Comparison of ENCODE assay signal across 8 mouse cellular contexts in the genomic region with DNA sequence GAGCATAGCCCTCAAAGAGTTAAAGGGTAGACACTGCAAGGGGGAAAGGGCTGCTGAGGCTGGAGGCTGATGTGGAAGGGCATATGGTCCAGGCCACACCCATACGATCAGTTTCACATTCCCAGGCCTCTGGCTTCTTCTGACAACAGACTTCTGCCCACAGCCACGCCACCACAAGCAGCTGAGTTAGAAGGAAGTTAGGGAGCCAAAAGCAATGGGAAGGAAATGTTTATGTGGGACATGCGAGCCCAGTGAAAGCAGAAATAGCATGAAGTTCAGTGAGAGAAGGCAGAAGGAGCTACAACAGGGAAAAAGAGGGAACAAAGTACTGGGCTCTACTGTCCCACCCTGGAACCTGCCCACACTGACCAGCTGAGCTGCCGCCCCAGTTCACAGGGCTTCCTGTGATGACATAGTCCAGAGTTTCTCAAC.
DNase-seq lines count a peak whose midpoint lies in the region; ATAC-seq and TF ChIP-seq lines count a peak whose summit lies in the region.

No protein-coding gene starts in this region.

- H3K4me1 ChIP-seq in bone marrow, adult 2 months (ENCODE audit: control insufficient read depth, insufficient read depth, low read length), result peaks cover 8% of the 10 kb centered on the region
- 0 out of 2 replicates have a peak, but pooled peaks cover 5% of the 10 kb centered on the region for H3K4me1 ChIP-seq in intestine, embryonic 15.5 days (replicated peaks)

- intact Hi-C loops in gastrocnemius, postnatal 36 days (cut with DNase I), result no loop called here

- no peaks in the 10 kb centered on the region for H3K9me3 ChIP-seq in intestine, embryonic 15.5 days

- peak overlapping the region; percentile 52; the same call in 1 of the 2 replicates for H3K27ac ChIP-seq in bone marrow, adult 2 months (ENCODE audit: control insufficient read depth, insufficient read depth, low read depth, low read length, poor library complexity)
- no peak overlapping the region for H3K27ac ChIP-seq in intestine, embryonic 15.5 days

- peak; percentile 60; the same call in 1 of the 2 replicates for ATAC-seq in intestine, embryonic 15.5 days
- no peak for ATAC-seq in CD4-positive, CD25-positive, alpha-beta regulatory T cell, adult 4 months

- 12% methylated on average over 4 of the region's 4 CpGs for WGBS in bone marrow, adult 2 months
- 37% methylated on average over 4 of the region's 4 CpGs for WGBS in intestine, embryonic 15.5 days

- no peak overlapping the region for H3K4me3 ChIP-seq in bone marrow, adult 2 months (replicated peaks; ENCODE audit: control insufficient read depth, low read depth, low read length)
- no peak overlapping the region for H3K4me3 ChIP-seq in intestine, embryonic 15.5 days (replicated peaks)

- TF ChIP-seq CTCF in bone marrow, adult 2 months (IDR thresholded peaks at IDR 0.05; ENCODE audit: control insufficient read depth, insufficient read depth, low read length), result no peak

- no peak for TF ChIP-seq POLR2A in bone marrow, adult 2 months (IDR thresholded peaks at IDR 0.05; ENCODE audit: borderline replicate concordance, control insufficient read depth, low read depth, low read length)

- peak; percentile 23 for DNase-seq in gastrocnemius, adult 18-20 months (ENCODE audit: low spot score)
- DNase-seq in gastrocnemius, postnatal 36 days, result no peak
- peak; percentile 56 for DNase-seq in lung, postnatal 10 days
- no peak for DNase-seq in layer of hippocampus, postnatal 14 days (ENCODE audit: low spot score in 2 of 2)
- no peak for DNase-seq in adrenal gland, postnatal 14 days

- no peak overlapping the region for H3K4me2 ChIP-seq in intestine, embryonic 15.5 days (replicated peaks)

- no peaks in the 10 kb centered on the region for H3K27me3 ChIP-seq in intestine, embryonic 15.5 days (replicated peaks)

- H3K36me3 ChIP-seq in intestine, embryonic 15.5 days, result no peaks in the 10 kb centered on the region

- no peak overlapping the region for H3K9ac ChIP-seq in intestine, embryonic 15.5 days

Comparison
In these comparisons a context has a peak if more than half of its experiments do, and no peak if none do; other contexts are left out.
1. DNase-seq: peak in gastrocnemius, adult 18-20 months (single experiment) and lung, postnatal 10 days (single experiment); none in gastrocnemius, postnatal 36 days (0 of 2), layer of hippocampus, postnatal 14 days (0 of 2) and adrenal gland, postnatal 14 days (single experiment).